Mouse (Mus musculus): ENCODE results near the gene Tnip1.

Gene Tnip1

GRCm38 (mm10) chr11:54936035-54936770, 26.5 kb downstream of the Tnip1 start:
- DNase-seq (ENCODE audit: inconsistent age in 2 of 2, low spot score in 1 of 2): peak; percentile 82 to 92

GRCm38 (mm10) chr11:54934198-54934597, 28.5 kb downstream of the Tnip1 start:
- DNase-seq (ENCODE audit: inconsistent age in 2 of 2, low spot score in 1 of 2): peak; percentile 69 to 85

- DNase-seq (ENCODE audit: inconsistent age in 2 of 2, low spot score in 1 of 2): peak; percentile 59 to 62
These were observed 30.2 kb downstream of the Tnip1 start for GRCm38 (mm10) chr11:54932540-54932939.

DNA sequence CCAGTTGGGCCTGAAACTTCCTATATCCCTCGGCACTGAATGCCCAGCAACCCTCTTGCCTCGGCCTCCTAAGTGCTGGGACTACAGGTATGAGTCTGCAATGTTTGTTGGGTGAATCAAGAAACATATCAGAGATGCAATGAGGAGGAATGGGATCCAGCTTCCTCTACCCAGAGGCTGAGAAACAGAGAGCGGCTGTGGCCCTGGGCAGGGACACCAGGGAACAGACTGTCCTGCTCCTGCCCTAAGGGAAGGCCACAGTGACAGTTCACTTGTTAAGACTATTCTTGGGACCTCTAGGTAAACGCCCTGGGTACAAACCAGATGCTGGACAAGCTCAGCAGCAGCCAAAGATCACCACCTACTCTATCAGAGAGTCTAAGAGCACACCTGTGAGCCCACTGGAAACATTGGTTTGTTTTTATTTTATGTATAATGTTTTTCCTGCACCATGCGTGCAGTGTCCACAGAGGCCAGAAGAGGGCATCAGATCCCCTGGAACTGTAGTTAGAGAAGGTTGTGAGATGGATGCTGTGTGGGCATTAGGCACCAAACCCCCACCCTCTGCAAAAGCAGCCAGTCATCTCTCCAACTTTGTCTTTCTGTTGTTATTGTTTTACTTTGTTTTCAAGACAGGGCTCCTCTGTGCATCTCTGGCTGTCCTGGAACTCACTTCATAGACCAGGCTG, 31.2 kb downstream of the Tnip1 start:
- peak; percentile 67 to 83 for DNase-seq (ENCODE audit: inconsistent age in 2 of 2, low spot score in 1 of 2)

GRCm38 (mm10) chr11:54930318-54930979, 32.3 kb downstream of the Tnip1 start:
- DNase-seq (ENCODE audit: inconsistent age in 2 of 2, low spot score in 1 of 2): peak; percentile 44 to 74

DNA sequence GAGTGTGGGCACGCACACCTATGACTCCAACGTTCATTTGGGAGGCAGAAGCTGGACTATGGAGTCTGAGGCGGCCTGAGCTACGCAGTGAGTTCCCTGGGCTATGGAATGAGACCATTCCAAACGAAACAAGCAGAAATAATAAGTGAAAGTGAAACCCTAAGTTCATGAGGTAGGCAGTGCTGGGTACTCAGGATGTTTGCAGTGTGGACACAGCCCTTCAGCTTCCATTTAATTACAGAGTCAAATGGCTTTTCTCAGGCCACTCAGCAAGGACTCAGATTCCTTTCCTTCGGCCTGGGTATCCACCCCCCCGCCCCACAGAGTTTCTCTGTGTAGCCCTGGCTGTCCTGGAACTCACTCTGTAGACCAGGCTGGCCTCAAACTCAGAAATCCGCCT, 33.0 kb downstream of the Tnip1 start:
- DNase-seq (ENCODE audit: inconsistent age in 2 of 2, low spot score in 1 of 2): no peak

DNA sequence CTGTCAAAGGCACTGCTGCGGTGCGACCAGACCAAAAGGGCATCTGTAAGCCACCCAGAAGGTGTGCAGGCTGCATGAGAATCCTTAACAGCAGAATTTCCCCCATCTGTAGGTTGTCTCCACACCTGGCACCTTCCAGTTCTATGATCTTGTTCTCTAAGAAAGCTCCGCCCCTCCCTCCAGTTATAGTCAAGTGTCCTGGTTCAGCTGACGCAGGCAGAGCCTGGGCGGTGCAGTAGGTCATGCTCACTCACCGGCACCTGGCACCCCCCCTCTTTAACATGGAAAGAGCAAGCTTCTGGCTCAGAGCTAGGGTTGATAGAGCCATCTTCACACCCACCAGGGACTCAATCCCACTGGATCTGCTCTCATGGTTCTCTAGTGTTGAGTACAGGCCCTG, 33.4 kb downstream of the Tnip1 start:
- DNase-seq (ENCODE audit: inconsistent age in 2 of 2, low spot score in 1 of 2): no peak

- no peak for DNase-seq (ENCODE audit: inconsistent age in 2 of 2, low spot score in 1 of 2)
These were observed 33.8 kb downstream of the Tnip1 start for GRCm38 (mm10) chr11:54928886-54929285.

- DNase-seq (ENCODE audit: inconsistent age in 2 of 2, low spot score in 1 of 2): no peak
These were observed 34.5 kb downstream of the Tnip1 start for GRCm38 (mm10) chr11:54928219-54928618.

- DNase-seq (ENCODE audit: inconsistent age in 2 of 2, low spot score in 1 of 2): peak; percentile 79 to 90
These were observed 35.2 kb downstream of the Tnip1 start for GRCm38 (mm10) chr11:54927346-54928140.

DNA sequence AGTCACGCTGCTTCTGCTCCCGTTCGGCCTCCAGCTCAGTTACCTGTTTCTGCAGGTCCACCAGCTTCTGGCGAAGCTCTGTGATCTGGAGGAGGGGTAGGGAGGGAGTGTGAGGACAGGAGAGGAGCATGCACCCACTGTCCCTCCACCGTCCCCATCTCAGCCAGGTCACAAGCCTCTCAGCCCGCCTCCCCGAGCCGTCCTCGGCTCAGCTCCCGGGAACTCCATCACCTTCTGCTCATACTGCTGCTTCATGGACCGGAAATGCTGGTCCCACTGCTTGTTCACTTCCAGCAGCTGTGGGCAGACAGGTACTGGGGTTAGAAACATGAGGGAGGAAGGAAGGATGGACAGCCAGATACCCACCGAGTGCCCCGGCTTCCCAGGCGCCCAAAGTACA, 38.6 kb downstream of the Tnip1 start:
- DNase-seq (ENCODE audit: inconsistent age in 2 of 2, low spot score in 1 of 2): no peak

DNA sequence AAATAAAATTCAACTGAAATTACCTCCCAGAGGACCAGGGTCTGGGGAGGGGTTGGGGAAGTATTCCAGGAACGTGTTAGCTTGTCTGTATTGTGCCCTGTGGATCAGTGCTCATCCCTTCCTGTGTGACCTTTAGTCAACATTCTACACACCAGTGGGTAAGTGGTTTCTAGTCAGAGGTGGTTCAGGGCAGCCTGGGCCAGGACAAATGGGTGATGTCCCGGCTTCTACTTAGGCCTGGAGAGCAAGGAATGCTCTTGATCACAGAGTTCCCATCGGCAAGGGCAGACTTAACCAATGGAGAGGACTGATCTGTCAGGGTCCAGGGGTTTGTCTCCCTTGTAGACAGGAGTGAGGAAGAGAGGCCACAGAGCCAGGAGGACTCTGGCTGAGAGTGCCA, 40.2 kb downstream of the Tnip1 start:
- no peak for DNase-seq (ENCODE audit: inconsistent age in 2 of 2, low spot score in 1 of 2)

GRCm38 (mm10) chr11:54921798-54922197, 40.9 kb downstream of the Tnip1 start:
- no peak for DNase-seq (ENCODE audit: inconsistent age in 2 of 2, low spot score in 1 of 2)

DNA sequence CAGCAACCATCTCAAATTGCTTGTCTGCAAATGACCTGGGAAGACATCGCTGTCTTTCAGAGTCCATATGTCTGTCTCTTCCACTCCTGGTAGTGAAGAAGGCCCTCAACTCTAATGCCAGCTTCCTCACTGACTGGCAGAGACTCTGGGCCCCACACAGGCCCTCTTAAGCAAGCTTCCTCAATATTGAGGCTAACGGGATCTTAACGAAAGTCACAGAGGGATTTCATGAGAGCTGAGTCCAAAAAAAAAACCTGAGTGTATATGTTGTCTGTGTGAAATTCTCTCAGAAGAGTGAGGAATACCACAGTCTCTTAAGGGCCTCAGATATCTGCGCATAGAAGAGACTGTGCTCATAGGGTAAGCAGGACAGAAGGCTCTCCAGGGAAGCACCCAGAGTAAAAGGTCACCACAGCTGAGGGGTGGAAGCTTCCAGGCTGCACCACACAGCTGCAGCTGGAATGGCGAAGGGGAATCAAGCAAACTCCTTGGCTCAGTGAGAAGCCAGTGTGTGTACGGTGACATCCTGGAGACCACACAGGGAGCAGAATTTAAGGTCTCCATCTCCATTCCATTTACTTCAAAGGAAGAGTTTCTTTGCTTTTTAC, 41.6 kb downstream of the Tnip1 start:
- DNase-seq (ENCODE audit: inconsistent age in 2 of 2, low spot score in 1 of 2): no peak

GRCm38 (mm10) chr11:54920127-54920972, 42.4 kb downstream of the Tnip1 start:
- no peak for DNase-seq (ENCODE audit: inconsistent age in 2 of 2, low spot score in 1 of 2)

DNA sequence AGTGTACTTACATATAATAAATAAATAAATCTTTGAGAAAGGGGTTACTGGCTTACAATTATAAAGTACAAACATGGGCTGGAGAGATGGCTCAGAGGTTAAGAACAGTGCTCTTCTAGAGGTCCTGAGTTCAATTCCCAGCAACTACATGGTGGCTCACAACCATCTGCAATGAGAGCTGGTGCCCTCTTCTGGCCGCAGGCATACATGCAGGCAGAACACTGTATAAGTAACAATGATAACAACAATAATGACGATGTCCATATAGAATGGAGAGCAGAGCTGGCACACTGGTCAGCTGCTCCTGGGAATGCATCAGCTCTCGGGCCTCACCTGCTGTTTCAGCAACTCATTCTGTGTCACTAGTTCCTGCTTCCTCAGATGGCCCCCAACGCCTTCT, 44.4 kb downstream of the Tnip1 start:
- no peak for DNase-seq (ENCODE audit: inconsistent age in 2 of 2, low spot score in 1 of 2)

DNA sequence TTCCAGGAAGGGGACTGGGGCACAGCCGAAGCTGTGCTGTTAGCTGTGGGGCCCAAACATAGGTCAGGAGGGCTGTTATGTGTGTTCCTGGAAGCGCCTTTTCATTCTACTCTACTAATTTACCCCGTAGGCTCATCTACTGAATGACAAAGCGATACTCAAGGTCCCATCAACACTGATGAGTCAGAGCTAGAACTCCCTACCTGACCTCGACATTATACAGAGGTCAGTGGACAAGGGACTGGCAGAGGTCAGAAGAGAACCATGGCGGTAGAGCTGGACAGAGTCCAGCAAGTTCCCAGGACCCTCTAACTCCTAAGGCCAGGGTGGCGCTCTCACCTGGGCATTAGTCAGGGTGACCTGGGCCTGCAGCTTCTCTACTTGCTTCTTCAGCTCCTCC, 45.3 kb downstream of the Tnip1 start:
- peak in 1 of 2 experiments; percentile 82 for DNase-seq (ENCODE audit: inconsistent age in 2 of 2, low spot score in 1 of 2)

- peak in 1 of 2 experiments; percentile 68 for DNase-seq (ENCODE audit: inconsistent age in 2 of 2, low spot score in 1 of 2)
These were observed 48.9 kb downstream of the Tnip1 start for GRCm38 (mm10) chr11:54913841-54914240.

GRCm38 (mm10) chr11:54912503-54913316, 50.0 kb downstream of the Tnip1 start:
- DNase-seq (ENCODE audit: inconsistent age in 2 of 2, low spot score in 1 of 2): peak in 1 of 2 experiments; percentile 83
